Mouse (Mus musculus) erythroid progenitor cell, adult 5-6 weeks (primary cell): ENCODE data around the gene Ccl1. TPM values are rescaled to one million over a fixed set of nuclear protein-coding genes. Genes with fewer than 3 reads are reported as not detected.

Source experiments
- ATAC-seq: replicated peaks from 2 replicates; pipeline ENCODE4 v1.8.0; 2016; ENCODE audit warnings: moderate number of reproducible peaks, mild to moderate bottlenecking, moderate TSS enrichment, inconsistent platforms; ENCODE audit not compliant: poor library complexity, low FRiP score, severe bottlenecking
- total RNA-seq, 2 experiments: library from RNA; stranded (forward) in 1 of 2; stranded (reverse) in 1 of 2; fragments of 150-400 nt in 1 of 2; fragments of 186-747, 209-891 nt in 1 of 2; gene quantifications; 2 replicates each; pipeline versions ENCODE4 v1.2.3 to v1.2.4; 2015 to 2017; ENCODE audit warnings: low replicate concordance in 2 of 2

Gene Ccl1
- total RNA-seq, 2 experiments from 2014 or later = not detected

DNA sequence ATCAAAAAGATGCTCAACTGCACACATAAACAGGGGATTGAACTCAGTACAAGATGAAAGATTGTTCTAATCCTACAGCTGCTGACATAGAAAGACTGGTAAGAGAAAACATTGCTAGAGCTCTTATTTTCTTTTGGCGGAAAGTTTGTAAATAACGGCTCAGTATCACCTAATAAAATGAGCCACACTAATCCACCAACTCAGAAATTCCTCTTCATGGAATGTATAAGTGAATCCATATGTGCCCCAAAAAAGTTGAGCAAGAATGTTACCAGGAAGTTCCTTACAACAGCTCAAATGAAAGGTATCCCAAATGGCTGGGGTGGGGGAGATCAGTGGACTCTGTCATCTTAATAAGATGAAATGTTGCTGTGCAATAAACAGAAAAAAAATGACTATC, 146.4 kb downstream of the Ccl1 start:
- no peak for ATAC-seq

GRCm38 (mm10) chr11:82139492-82140094, 165.9 kb downstream of the Ccl1 start:
- no peak for ATAC-seq

- no peak for ATAC-seq
Observed at GRCm38 (mm10) chr11:82136196-82136595, 169.3 kb downstream of the Ccl1 start.

- no peak for ATAC-seq
Observed at GRCm38 (mm10) chr11:82132977-82133376, 172.5 kb downstream of the Ccl1 start.

Other genes starting within 250 kb of the Ccl1 start
- gene Ccl11, start 247.9 kb downstream of the Ccl1 start, total RNA-seq (2015; ENCODE audit: low replicate concordance) = not detected in 2 replicates
- gene Ccl11, start 247.9 kb downstream of the Ccl1 start, total RNA-seq (2017; ENCODE audit: low replicate concordance) = not detected in 2 replicates
- gene Ccl12, start 203.8 kb downstream of the Ccl1 start, total RNA-seq (2015; ENCODE audit: low replicate concordance) = not detected in 2 replicates
- not detected in 2 replicates for gene Ccl12, start 203.8 kb downstream of the Ccl1 start, total RNA-seq (2017; ENCODE audit: low replicate concordance)
- gene Ccl8, start 190.5 kb downstream of the Ccl1 start, total RNA-seq (2015; ENCODE audit: low replicate concordance) = not detected in 2 replicates
- not detected in 2 replicates for gene Ccl8, start 190.5 kb downstream of the Ccl1 start, total RNA-seq (2017; ENCODE audit: low replicate concordance)
- gene Tmem132e, start 83.2 kb upstream of the Ccl1 start, total RNA-seq (2015; ENCODE audit: low replicate concordance) = 1.3 TPM in 1 of 2 replicates, not detected in the other
- 0.51 and 2.0 TPM in 2 replicates for gene Tmem132e, start 83.2 kb upstream of the Ccl1 start, total RNA-seq (2017; ENCODE audit: low replicate concordance)